Mouse (Mus musculus): ENCODE results near the gene Tada2b. TPM values are rescaled to one million over a fixed set of nuclear protein-coding genes. Genes with fewer than 3 reads are reported as not detected.

The Tada2b gene
- polyA plus RNA-seq, 1 experiment from 2014 or later = 2.6 TPM

DNA sequence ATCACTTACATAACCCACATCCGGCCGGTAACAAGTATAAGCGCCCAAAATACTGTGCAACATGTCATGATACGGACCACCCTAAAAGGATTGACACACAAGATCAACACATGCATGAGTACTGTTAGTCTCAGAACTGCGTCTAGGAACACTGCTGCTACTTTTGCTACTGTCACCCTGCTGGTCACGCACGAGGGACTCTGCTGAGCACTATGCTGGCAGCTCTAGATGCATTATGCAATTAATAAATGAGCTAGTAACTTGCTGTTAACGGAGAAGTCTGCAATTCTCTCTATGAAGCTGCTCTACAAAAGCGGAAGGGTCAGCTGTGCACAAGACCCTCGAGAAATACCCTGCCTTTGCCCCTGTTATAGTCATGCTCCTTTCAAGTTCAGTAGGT, 24.3 kb upstream of the Tada2b start:
- Histone ChIP-seq H3K36me3 (ENCODE audit: insufficient read depth, low read length) (peaks cover 43% of the 10 kb centered on the region; the same call in 1 of the 2 replicates), H3K4me1 (replicated peaks; ENCODE audit: insufficient read depth, low read length) (no peaks in the 10 kb centered on the region), H3K9ac (ENCODE audit: low read depth, low read length) (no peak overlapping the region), H3K27me3 (ENCODE audit: insufficient read depth, low read length) (no peaks in the 10 kb centered on the region), H3K4me3 (replicated peaks; ENCODE audit: low read depth, low read length) (no peak overlapping the region), H3K4me2 (ENCODE audit: low read length) (no peak overlapping the region), H3K27ac (no peak overlapping the region), H3K9me3 (replicated peaks; ENCODE audit: low read length) (no peaks in the 10 kb centered on the region)
- no peak for TF ChIP-seq CTCF (IDR thresholded peaks at IDR 0.05; ENCODE audit: low read depth)
- no peak for ATAC-seq (replicated peaks; ENCODE audit: low FRiP score, low read depth)
- 87% methylated on average over 10 of the region's 10 CpGs for WGBS
- DNase-seq (ENCODE audit: low spot score) = no peak

DNA sequence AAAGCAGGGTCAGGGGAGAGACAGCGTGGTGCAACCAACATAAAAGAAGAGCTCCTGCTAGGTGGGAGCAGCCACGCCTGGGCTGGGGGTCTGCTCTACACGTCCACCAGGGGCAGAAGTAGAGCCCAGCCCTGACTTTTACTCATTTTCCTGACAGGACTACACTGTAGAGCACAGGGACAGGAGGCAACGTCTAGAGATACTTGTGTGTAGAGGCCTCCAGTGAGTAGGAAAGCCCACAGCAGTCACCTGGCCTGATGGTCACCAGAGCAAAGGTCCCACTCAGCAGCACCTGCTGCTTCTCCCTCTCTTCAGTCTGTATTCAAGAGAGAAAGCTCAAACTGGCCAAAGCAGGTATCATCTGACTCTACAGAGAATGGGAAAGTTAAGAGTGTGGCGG, 21.6 kb upstream of the Tada2b start:
- H3K4me2 ChIP-seq (ENCODE audit: low read length) = no peak overlapping the region
- no peaks in the 10 kb centered on the region for H3K4me1 ChIP-seq (replicated peaks; ENCODE audit: insufficient read depth, low read length)
- WGBS = 68% methylated on average over 5 of the region's 5 CpGs
- no peaks in the 10 kb centered on the region for H3K27me3 ChIP-seq (ENCODE audit: insufficient read depth, low read length)
- TF ChIP-seq CTCF (IDR thresholded peaks at IDR 0.05; ENCODE audit: low read depth) = no peak
- no peak; the same call in 1 of the 2 replicates for ATAC-seq (replicated peaks; ENCODE audit: low FRiP score, low read depth)
- H3K4me3 ChIP-seq (replicated peaks; ENCODE audit: low read depth, low read length) = no peak overlapping the region
- H3K27ac ChIP-seq = no peak overlapping the region
- no peak for DNase-seq (ENCODE audit: low spot score)
- no peaks in the 10 kb centered on the region for H3K9me3 ChIP-seq (replicated peaks; ENCODE audit: low read length)
- H3K36me3 ChIP-seq (ENCODE audit: insufficient read depth, low read length) = peaks cover 46% of the 10 kb centered on the region
- no peak overlapping the region for H3K9ac ChIP-seq (ENCODE audit: low read depth, low read length)

DNA sequence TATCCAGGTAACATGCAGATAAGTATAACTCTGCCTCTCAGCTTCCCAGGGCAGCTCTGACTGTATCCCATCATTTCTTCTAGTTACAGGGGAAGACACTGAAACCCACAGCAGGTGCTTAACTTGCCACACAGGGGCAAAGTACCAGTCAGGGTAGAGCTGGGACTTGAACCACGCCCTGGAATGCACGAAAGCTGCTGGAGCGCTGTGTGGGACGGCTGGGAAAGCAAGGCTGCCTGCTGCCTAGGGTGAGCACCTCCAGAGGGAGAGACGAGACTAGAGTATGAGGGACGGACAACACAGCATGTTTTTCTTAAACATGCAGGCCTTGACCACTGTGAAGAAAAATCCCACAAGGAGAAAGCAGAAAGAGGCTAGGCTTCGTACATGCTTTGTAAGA, 21.1 kb upstream of the Tada2b start:
- ATAC-seq (replicated peaks; ENCODE audit: low FRiP score, low read depth) (no peak; the same call in 1 of the 2 replicates), DNase-seq (ENCODE audit: low spot score) (no peak)
- H3K36me3 ChIP-seq (ENCODE audit: insufficient read depth, low read length) = peaks cover 47% of the 10 kb centered on the region
- H3K4me3 ChIP-seq (replicated peaks; ENCODE audit: low read depth, low read length) = no peak overlapping the region
- no peaks in the 10 kb centered on the region for H3K27me3 ChIP-seq (ENCODE audit: insufficient read depth, low read length)
- no peaks in the 10 kb centered on the region for H3K9me3 ChIP-seq (replicated peaks; ENCODE audit: low read length)
- TF ChIP-seq CTCF (IDR thresholded peaks at IDR 0.05; ENCODE audit: low read depth) = no peak
- no peak overlapping the region for H3K9ac ChIP-seq (ENCODE audit: low read depth, low read length)
- H3K4me1 ChIP-seq (replicated peaks; ENCODE audit: insufficient read depth, low read length) = no peaks in the 10 kb centered on the region
- 87% methylated on average over 7 of the region's 7 CpGs for WGBS
- H3K27ac ChIP-seq = no peak overlapping the region
- H3K4me2 ChIP-seq (ENCODE audit: low read length) = no peak overlapping the region

DNA sequence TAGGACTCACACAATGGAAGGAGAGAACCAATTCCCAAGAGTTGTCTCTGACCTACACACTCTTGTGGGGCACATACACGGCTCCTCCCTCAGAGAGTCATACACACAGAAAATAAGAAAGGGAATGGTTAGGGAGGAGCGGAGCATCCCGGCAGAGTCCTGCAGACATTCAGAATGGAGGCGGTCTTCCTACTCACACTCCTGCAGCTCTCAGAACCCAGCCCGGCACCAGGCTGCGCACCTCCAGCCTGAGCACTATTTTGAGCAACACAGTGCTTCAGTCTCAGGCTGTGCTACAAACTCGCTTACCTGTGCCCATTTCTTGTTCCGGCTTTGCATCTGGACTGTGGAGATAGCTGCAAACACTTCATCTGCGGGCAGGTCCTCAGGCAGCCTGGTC, 10.6 kb upstream of the Tada2b start:
- H3K4me3 ChIP-seq (replicated peaks; ENCODE audit: low read depth, low read length) = no peak overlapping the region
- TF ChIP-seq CTCF (IDR thresholded peaks at IDR 0.05; ENCODE audit: low read depth) = no peak
- H3K4me1 ChIP-seq (replicated peaks; ENCODE audit: insufficient read depth, low read length) = no peaks in the 10 kb centered on the region
- no peak overlapping the region for H3K9ac ChIP-seq (ENCODE audit: low read depth, low read length)
- H3K27ac ChIP-seq = no peak overlapping the region
- no peaks in the 10 kb centered on the region for H3K9me3 ChIP-seq (replicated peaks; ENCODE audit: low read length)
- peaks cover 48% of the 10 kb centered on the region for H3K36me3 ChIP-seq (ENCODE audit: insufficient read depth, low read length)
- no peaks in the 10 kb centered on the region for H3K27me3 ChIP-seq (ENCODE audit: insufficient read depth, low read length)
- DNase-seq (ENCODE audit: low spot score) (no peak), ATAC-seq (replicated peaks; ENCODE audit: low FRiP score, low read depth) (no peak)
- H3K4me2 ChIP-seq (ENCODE audit: low read length) = no peak overlapping the region
- WGBS = 99% methylated on average over 9 of the region's 9 CpGs

DNA sequence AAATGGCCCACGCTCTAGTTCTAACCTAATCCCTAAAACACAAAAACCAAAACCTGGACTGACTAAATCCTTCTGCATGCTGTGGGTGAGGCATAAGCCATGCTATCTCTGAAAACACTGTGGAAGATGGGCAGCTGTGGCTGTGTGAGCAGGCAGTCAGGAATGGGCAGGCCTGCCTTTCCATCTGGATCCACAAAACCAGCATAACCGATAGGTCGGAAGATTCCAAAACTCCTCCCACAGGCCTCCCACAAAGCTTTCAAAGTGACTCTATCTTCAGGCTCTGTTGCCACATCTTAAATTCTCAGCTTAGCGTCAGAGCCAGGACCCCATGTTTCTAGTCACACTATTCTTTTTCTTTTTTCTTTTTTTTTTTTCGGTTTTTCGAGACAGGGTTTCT, 9.8 kb upstream of the Tada2b start:
- H3K9me3 ChIP-seq (replicated peaks; ENCODE audit: low read length) = no peaks in the 10 kb centered on the region
- no peak overlapping the region for H3K4me3 ChIP-seq (replicated peaks; ENCODE audit: low read depth, low read length)
- H3K27me3 ChIP-seq (ENCODE audit: insufficient read depth, low read length) = no peaks in the 10 kb centered on the region
- H3K27ac ChIP-seq = no peak overlapping the region
- no peak for ATAC-seq (replicated peaks; ENCODE audit: low FRiP score, low read depth)
- peaks cover 45% of the 10 kb centered on the region for H3K36me3 ChIP-seq (ENCODE audit: insufficient read depth, low read length)
- H3K9ac ChIP-seq (ENCODE audit: low read depth, low read length) = no peak overlapping the region
- H3K4me2 ChIP-seq (ENCODE audit: low read length) = no peak overlapping the region
- DNase-seq (ENCODE audit: low spot score) = no peak
- no peaks in the 10 kb centered on the region for H3K4me1 ChIP-seq (replicated peaks; ENCODE audit: insufficient read depth, low read length)
- WGBS = 87% methylated on average over 6 of the region's 6 CpGs
- TF ChIP-seq CTCF (IDR thresholded peaks at IDR 0.05; ENCODE audit: low read depth) = no peak

DNA sequence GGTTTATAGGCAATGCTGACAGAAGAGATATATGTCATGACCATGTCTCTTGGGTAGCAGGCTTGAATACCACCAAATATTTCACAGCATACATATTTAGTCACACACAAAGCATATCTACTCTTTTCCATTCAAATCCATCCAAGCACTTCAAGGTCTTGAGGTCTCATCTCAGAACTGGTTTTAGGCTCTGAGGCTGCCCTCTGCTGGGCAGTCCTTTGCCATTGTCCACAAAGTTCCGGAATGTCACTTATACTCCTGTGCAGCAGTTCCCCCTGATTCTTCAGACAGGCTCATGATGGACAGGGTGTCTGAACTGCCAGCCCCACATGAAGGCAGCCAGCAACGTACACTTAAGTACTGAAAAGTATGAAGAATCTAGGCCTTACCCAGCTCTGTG, 5.1 kb upstream of the Tada2b start:
- peak; percentile 74 for TF ChIP-seq CTCF (IDR thresholded peaks at IDR 0.05; ENCODE audit: low read depth)
- Histone ChIP-seq H3K27me3 (ENCODE audit: insufficient read depth, low read length) (peaks cover 4% of the 10 kb centered on the region; the same call in 1 of the 2 replicates), H3K4me1 (replicated peaks; ENCODE audit: insufficient read depth, low read length) (peaks cover 7% of the 10 kb centered on the region), H3K9me3 (replicated peaks; ENCODE audit: low read length) (no peaks in the 10 kb centered on the region), H3K4me2 (ENCODE audit: low read length) (no peak overlapping the region), H3K9ac (ENCODE audit: low read depth, low read length) (no peak overlapping the region), H3K27ac (no peak overlapping the region), H3K36me3 (ENCODE audit: insufficient read depth, low read length) (peaks cover 28% of the 10 kb centered on the region), H3K4me3 (replicated peaks; ENCODE audit: low read depth, low read length) (no peak overlapping the region)
- DNase-seq (ENCODE audit: low spot score) = peak; percentile 65
- whole genome bisulfite sequencing = 52% methylated on average over 2 of the region's 2 CpGs
- ATAC-seq (replicated peaks; ENCODE audit: low FRiP score, low read depth) = no peak

DNA sequence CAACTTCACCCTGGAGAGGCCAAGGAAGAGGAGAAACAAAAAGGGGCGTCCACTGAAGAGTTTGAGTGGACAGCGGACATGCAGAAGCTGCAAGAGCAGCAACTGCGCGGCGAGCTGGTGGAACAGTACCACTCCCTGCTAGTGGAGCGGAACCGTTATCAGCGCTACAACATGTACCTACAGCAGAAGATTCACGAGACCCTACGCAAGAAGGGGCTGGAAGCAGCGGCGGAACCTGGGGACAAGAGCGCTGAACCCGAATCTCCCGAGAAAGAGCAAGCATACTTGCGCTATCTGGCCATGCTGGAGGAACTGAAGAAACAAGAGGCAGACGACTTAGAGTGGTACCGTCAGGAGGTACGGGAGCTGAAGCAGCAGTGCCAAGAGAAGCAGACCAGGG, 1.2 kb upstream of the Tada2b start:
- no peaks in the 10 kb centered on the region for H3K9me3 ChIP-seq (replicated peaks; ENCODE audit: low read length)
- H3K9ac ChIP-seq (ENCODE audit: low read depth, low read length) = no peak overlapping the region
- 41% methylated on average over 19 of the region's 19 CpGs for WGBS
- DNase-seq (ENCODE audit: low spot score) = no peak
- H3K27me3 ChIP-seq (ENCODE audit: insufficient read depth, low read length) = peaks cover 4% of the 10 kb centered on the region; the same call in 1 of the 2 replicates
- H3K36me3 ChIP-seq (ENCODE audit: insufficient read depth, low read length) = no peaks in the 10 kb centered on the region
- TF ChIP-seq CTCF (IDR thresholded peaks at IDR 0.05; ENCODE audit: low read depth) = no peak
- no peak overlapping the region for H3K27ac ChIP-seq
- peak overlapping the region; percentile 92 for H3K4me2 ChIP-seq (ENCODE audit: low read length)
- H3K4me3 ChIP-seq (replicated peaks; ENCODE audit: low read depth, low read length) = peak overlapping the region; percentile 41
- peaks cover 20% of the 10 kb centered on the region for H3K4me1 ChIP-seq (replicated peaks; ENCODE audit: insufficient read depth, low read length)
- ATAC-seq (replicated peaks; ENCODE audit: low FRiP score, low read depth) = no peak

Measured in kidney, postnatal 0 days (tissue).